Mouse (Mus musculus) intestine, embryonic 14.5 days (tissue): ENCODE measurements around the gene Ly6g6c. TPM values are rescaled to one million over a fixed set of nuclear protein-coding genes. Genes with fewer than 3 reads are reported as not detected.

Experiments
- ATAC-seq: fragments of 200-750 bp; cut with Nextera tagmentation; replicated peaks from 2 replicates; pipeline ENCODE4 v1.8.0; 2017; ENCODE audit warnings: low read depth, moderate number of reproducible peaks, moderate TSS enrichment, moderate library complexity; ENCODE audit not compliant: low FRiP score, low TSS enrichment
- DNase-seq: peaks from one replicate; pipeline ENCODE4 v3.0.0-alpha.2; 2018; ENCODE audit warnings: low spot score
- H3K27ac ChIP-seq: fragments of 300-500 bp; sonication (generic); 2 replicates; pipeline ENCODE4 v1.5.1; 2014; ENCODE audit warnings: low read depth, mild to moderate bottlenecking, control low read depth
- H3K27me3 ChIP-seq: fragments of 300-500 bp; sonication (generic); replicated peaks from 2 replicates; pipeline ENCODE4 v1.6.1; 2014; ENCODE audit warnings: low read length, control low read depth; ENCODE audit not compliant: control insufficient read depth, insufficient read depth
- H3K36me3 ChIP-seq: fragments of 300-500 bp; sonication (generic); 2 replicates; pipeline ENCODE4 v1.6.1; 2014; ENCODE audit warnings: low read length, control low read depth; ENCODE audit not compliant: control insufficient read depth, insufficient read depth
- H3K4me1 ChIP-seq: fragments of 300-500 bp; sonication (generic); replicated peaks from 2 replicates; pipeline ENCODE4 v1.6.1; 2014; ENCODE audit warnings: low read length, control low read depth, mixed read lengths; ENCODE audit not compliant: control insufficient read depth, insufficient read depth
- H3K4me2 ChIP-seq: fragments of 300-500 bp; sonication (generic); 2 replicates; pipeline ENCODE4 v1.6.1; 2014; ENCODE audit warnings: low read length
- H3K4me3 ChIP-seq: fragments of 300-500 bp; sonication (generic); 2 replicates; pipeline ENCODE4 v1.5.1; 2014; ENCODE audit warnings: low read depth, low read length, control low read depth, mixed read lengths
- H3K9ac ChIP-seq: fragments of 300-500 bp; sonication (generic); 2 replicates; pipeline ENCODE4 v1.6.1; 2014; ENCODE audit warnings: mild to moderate bottlenecking, low read length
- H3K9me3 ChIP-seq: fragments of 300-500 bp; sonication (generic); 2 replicates; pipeline ENCODE4 v1.6.1; 2016; ENCODE audit warnings: low read length, control low read depth; ENCODE audit not compliant: control insufficient read depth
- WGBS: fragments of 180-500 bp; shearing (Covaris S2); extraction: QIAGEN DNeasy Blood & Tissue Kit; methylation state at CpG from one replicate; pipeline ENCODE4 v1.1.7; 2014; 5-methylcytosine and 5-hydroxymethylcytosine counted together
- polyA plus RNA-seq: library from polyadenylated mRNA; unstranded; fragments of >200 nt; fragmentation: Nextera tagmentation; extraction: Ambion mirVana; gene quantifications from 2 replicates; pipeline ENCODE4 v1.2.1, GENCODE M21; 2014

Gene Ly6g6c
- polyA plus RNA-seq, 1 experiment from 2014 or later, result not detected

- no peak for DNase-seq
Observed at GRCm38 (mm10) chr17:35058316-35058715, 6.9 kb upstream of the Ly6g6c start.

GRCm38 (mm10) chr17:35058911-35059892 lies 6.0 kb upstream of the Ly6g6c start, which contains the start of gene Ddah2:
TSS of gene Ddah2 (plus strand) at chr17:35059035.
- ATAC-seq (peak; percentile 91), DNase-seq (peak; percentile 97)
- WGBS, result under 1% methylated on average over 57 of the region's 57 CpGs
- H3K27me3 ChIP-seq, result no peaks in the 10 kb centered on the region
- peak within 1 kb of the TSS; percentile 81 for H3K9ac ChIP-seq
- H3K4me3 ChIP-seq, result peak within 1 kb of the TSS; percentile 89
- peaks cover 59% of the 10 kb centered on the region for H3K36me3 ChIP-seq
- H3K9me3 ChIP-seq, result no peaks in the 10 kb centered on the region
- peak within 1 kb of the TSS; percentile 94 for H3K27ac ChIP-seq
- peaks cover 13% of the 10 kb centered on the region for H3K4me1 ChIP-seq
- H3K4me2 ChIP-seq, result peak within 1 kb of the TSS; percentile 99

More at GRCm38 (mm10) chr17:35058316-35058715, 6.9 kb upstream of the Ly6g6c start:
- H3K27ac ChIP-seq, result peak overlapping the region; percentile 94; the same call in 1 of the 2 replicates
- H3K4me1 ChIP-seq, result peaks cover 12% of the 10 kb centered on the region
- H3K9me3 ChIP-seq, result no peaks in the 10 kb centered on the region
- H3K4me3 ChIP-seq, result peak overlapping the region; percentile 89; the same call in 1 of the 2 replicates
- H3K4me2 ChIP-seq, result peak overlapping the region; percentile 99; the same call in 1 of the 2 replicates
- ATAC-seq, result peak; percentile 5; the same call in 1 of the 2 replicates
- H3K36me3 ChIP-seq, result peaks cover 68% of the 10 kb centered on the region
- 0 out of 2 replicates have a peak overlapping the region, but pooled peaks have one; percentile 5 for H3K9ac ChIP-seq
- no peaks in the 10 kb centered on the region for H3K27me3 ChIP-seq
- 58% methylated on average over 9 of the region's 9 CpGs for WGBS

- WGBS, result 26% methylated on average over 14 of the region's 14 CpGs
- Histone ChIP-seq H3K27me3 (no peaks in the 10 kb centered on the region), H3K9ac (peak overlapping the region; percentile 81), H3K4me3 (peak overlapping the region; percentile 89), H3K4me2 (peak overlapping the region; percentile 99), H3K36me3 (peaks cover 52% of the 10 kb centered on the region), H3K9me3 (no peaks in the 10 kb centered on the region), H3K27ac (no peak overlapping the region), H3K4me1 (peaks cover 21% of the 10 kb centered on the region)
- DNase-seq (no peak), ATAC-seq (no peak)
Observed at GRCm38 (mm10) chr17:35060071-35060470, 5.1 kb upstream of the Ly6g6c start.

- Histone ChIP-seq H3K4me1 (peaks cover 28% of the 10 kb centered on the region), H3K9me3 (no peaks in the 10 kb centered on the region), H3K9ac (peak overlapping the region; percentile 81), H3K4me2 (peak overlapping the region; percentile 99), H3K27me3 (no peaks in the 10 kb centered on the region), H3K4me3 (peak overlapping the region; percentile 89), H3K36me3 (peaks cover 44% of the 10 kb centered on the region), H3K27ac (no peak overlapping the region)
- DNase-seq (no peak), ATAC-seq (no peak)
- 58% methylated on average over 22 of the region's 22 CpGs for WGBS
Observed at GRCm38 (mm10) chr17:35060737-35061297, 4.4 kb upstream of the Ly6g6c start.

- H3K4me2 ChIP-seq, result no peak overlapping the region
- no peak for ATAC-seq
- no peak overlapping the region for H3K9ac ChIP-seq
- WGBS, result 84% methylated on average over 8 of the region's 8 CpGs
- DNase-seq, result no peak
- H3K36me3 ChIP-seq, result peaks cover 39% of the 10 kb centered on the region
- no peak overlapping the region for H3K27ac ChIP-seq
- no peaks in the 10 kb centered on the region for H3K9me3 ChIP-seq
- no peak overlapping the region for H3K4me3 ChIP-seq
- peaks cover 28% of the 10 kb centered on the region for H3K4me1 ChIP-seq
- H3K27me3 ChIP-seq, result peaks cover 4% of the 10 kb centered on the region; the same call in 1 of the 2 replicates
Observed at GRCm38 (mm10) chr17:35061299-35061698, 3.9 kb upstream of the Ly6g6c start.

- Histone ChIP-seq H3K9me3 (no peaks in the 10 kb centered on the region), H3K4me3 (no peak overlapping the region), H3K27me3 (peaks cover 9% of the 10 kb centered on the region; the same call in 1 of the 2 replicates), H3K36me3 (peaks cover 21% of the 10 kb centered on the region), H3K4me2 (no peak overlapping the region), H3K4me1 (peaks cover 28% of the 10 kb centered on the region), H3K9ac (no peak overlapping the region), H3K27ac (no peak overlapping the region)
- WGBS, result 85% methylated on average over 3 of the region's 3 CpGs
- DNase-seq (no peak), ATAC-seq (no peak)
Observed at GRCm38 (mm10) chr17:35063466-35063865, 1.7 kb upstream of the Ly6g6c start.

- peak overlapping the region; percentile 71 for H3K4me2 ChIP-seq
- H3K27me3 ChIP-seq, result peaks cover 9% of the 10 kb centered on the region; the same call in 1 of the 2 replicates
- H3K9me3 ChIP-seq, result no peaks in the 10 kb centered on the region
- H3K36me3 ChIP-seq, result peaks cover 20% of the 10 kb centered on the region
- H3K4me3 ChIP-seq, result peak overlapping the region; percentile 2; the same call in 1 of the 2 replicates
- H3K4me1 ChIP-seq, result peaks cover 28% of the 10 kb centered on the region
- H3K9ac ChIP-seq, result no peak overlapping the region
- ATAC-seq (no peak), DNase-seq (no peak)
- 33% methylated on average over 10 of the region's 10 CpGs for WGBS
- H3K27ac ChIP-seq, result peak overlapping the region; percentile 29; the same call in 1 of the 2 replicates
Observed at GRCm38 (mm10) chr17:35064378-35064877, 760 bp upstream of the Ly6g6c start.

- WGBS, result 53% methylated on average over 10 of the region's 10 CpGs
- Histone ChIP-seq H3K9me3 (no peaks in the 10 kb centered on the region), H3K4me2 (peak within 1 kb of the TSS; percentile 71), H3K4me1 (peaks cover 17% of the 10 kb centered on the region; the same call in 1 of the 2 replicates), H3K9ac (peak within 1 kb of the TSS; percentile 31), H3K27ac (0 out of 2 replicates have a peak within 1 kb of the TSS, but pooled peaks have one; percentile 29), H3K27me3 (peaks cover 9% of the 10 kb centered on the region; the same call in 1 of the 2 replicates), H3K36me3 (peaks cover 12% of the 10 kb centered on the region), H3K4me3 (peak within 1 kb of the TSS; percentile 25)
- ATAC-seq, result no peak
- DNase-seq, result no peak
Observed at GRCm38 (mm10) chr17:35066084-35066483, 896 bp downstream of the Ly6g6c start, which contains the start of gene Mpig6b. TSS of gene Mpig6b (minus strand) at chr17:35066184.
